Mouse (Mus musculus): ENCODE data around the gene Wdfy1. TPM values are rescaled to one million over a fixed set of nuclear protein-coding genes. Genes with fewer than 3 reads are reported as not detected.

Gene Wdfy1
- 100 to 1,000 TPM; 134 to 333 (median 209) TPM for total RNA-seq (2018; cell fraction: chromatin; rRNA removed)
- 10 to 100 TPM in 8 of 26 experiments, 1 to 10 TPM in 18; 3.7 to 22.7 (median 7.5) TPM for total RNA-seq (2018; cell fraction: cytosol; rRNA removed)
- 100 to 1,000 TPM in 24 of 26 experiments, 10 to 100 TPM in 2; 89.0 to 195 (median 132) TPM for total RNA-seq (2018; cell fraction: nucleus; rRNA removed)
- 4.4 to 11.5 TPM (median 5.2 TPM) in 3 replicates for polyA plus RNA-seq (2018)

GRCm38 (mm10) chr1:79775927-79776458 lies at the start of gene Wdfy1, which contains the start of gene Mrpl44:
Gene Wdfy1 (minus strand): TSS chr1:79776143.
Gene Mrpl44 (plus strand): TSS chr1:79776018.
- Histone ChIP-seq H3K27ac (peak within 1 kb of the TSS; percentile 45), H3K36me3 (ENCODE audit: inconsistent target) (peaks cover 33% of the 10 kb centered on the region), H3K4me3 (ENCODE audit: inconsistent target) (peak within 1 kb of the TSS; percentile 75), H3K79me2 (ENCODE audit: inconsistent target) (peaks cover 21% of the 10 kb centered on the region)
- 1% methylated on average over 38 of the region's 38 CpGs for WGBS (ENCODE audit: missing documents)

DNA sequence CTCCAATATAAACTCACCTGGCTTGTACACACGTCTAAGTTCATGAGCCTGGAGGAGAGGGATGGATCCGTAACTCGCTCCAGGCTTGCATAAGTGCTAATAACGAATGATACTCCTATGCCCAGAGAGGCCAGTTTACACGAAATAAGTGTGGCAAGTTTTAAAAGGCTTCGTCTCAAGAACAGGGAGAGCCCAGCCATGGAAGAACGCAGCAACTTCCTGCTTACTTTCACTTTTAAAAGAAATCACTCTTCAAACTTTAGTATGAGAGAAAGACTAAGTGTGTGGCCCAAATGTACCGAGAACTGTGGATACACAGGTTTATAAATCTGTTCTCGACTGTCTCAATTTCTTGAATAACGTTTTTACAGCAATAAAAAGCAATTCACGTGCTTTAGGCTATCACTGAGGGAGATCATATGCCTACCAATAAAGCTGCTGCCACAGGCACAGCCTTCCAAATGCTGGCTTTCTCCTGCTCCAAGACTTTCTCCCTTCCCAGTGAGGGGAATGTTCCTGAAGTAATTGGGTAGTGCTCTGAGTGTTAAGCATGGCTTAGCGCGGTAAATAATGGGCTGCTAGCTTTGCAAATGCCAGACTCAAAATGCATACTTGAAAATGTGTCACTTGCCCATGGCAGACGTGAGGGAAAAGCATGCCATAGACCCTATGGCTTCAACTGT lies 48.1 kb upstream of the Wdfy1 start:
- Histone ChIP-seq H3K36me3 (ENCODE audit: inconsistent target) (no peaks in the 10 kb centered on the region), H3K27ac (no peak overlapping the region), H3K79me2 (ENCODE audit: inconsistent target) (no peaks in the 10 kb centered on the region), H3K4me3 (ENCODE audit: inconsistent target) (no peak overlapping the region)
- WGBS (ENCODE audit: missing documents), result 69% methylated on average over 14 of the region's 14 CpGs

GRCm38 (mm10) chr1:79822806-79823525 lies 47.0 kb upstream of the Wdfy1 start:
- 62% methylated on average over 13 of the region's 13 CpGs for WGBS (ENCODE audit: missing documents)
- Histone ChIP-seq H3K27ac (no peak overlapping the region), H3K79me2 (ENCODE audit: inconsistent target) (no peaks in the 10 kb centered on the region), H3K4me3 (ENCODE audit: inconsistent target) (no peak overlapping the region), H3K36me3 (ENCODE audit: inconsistent target) (no peaks in the 10 kb centered on the region)

GRCm38 (mm10) chr1:79819296-79819879 lies 43.4 kb upstream of the Wdfy1 start:
- whole genome bisulfite sequencing (ENCODE audit: missing documents), result 94% methylated on average over 10 of the region's 11 CpGs
- no peak overlapping the region for H3K27ac ChIP-seq
- no peak overlapping the region for H3K4me3 ChIP-seq (ENCODE audit: inconsistent target)
- H3K36me3 ChIP-seq (ENCODE audit: inconsistent target), result no peaks in the 10 kb centered on the region
- H3K79me2 ChIP-seq (ENCODE audit: inconsistent target), result no peaks in the 10 kb centered on the region

DNA sequence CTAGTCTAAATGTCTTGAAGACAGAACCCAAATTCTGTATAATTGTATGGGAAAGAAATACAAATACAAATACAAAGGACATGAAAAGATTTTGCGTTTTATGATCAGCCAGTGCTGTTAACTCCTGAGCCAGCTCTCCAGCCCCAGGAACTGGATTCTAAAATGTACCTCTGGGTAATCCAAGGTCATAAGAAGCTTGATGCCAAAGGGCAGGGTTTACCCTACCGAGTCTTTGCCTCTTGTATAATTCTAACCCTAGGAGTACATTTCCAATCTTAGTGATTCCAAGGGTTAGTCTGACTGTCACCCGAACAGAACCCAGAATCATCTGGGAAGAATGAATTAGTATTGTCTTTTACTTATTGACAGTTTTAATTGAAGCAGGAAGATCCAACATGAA lies 39.5 kb upstream of the Wdfy1 start:
- Histone ChIP-seq H3K79me2 (ENCODE audit: inconsistent target) (no peaks in the 10 kb centered on the region), H3K27ac (no peak overlapping the region), H3K36me3 (ENCODE audit: inconsistent target) (no peaks in the 10 kb centered on the region), H3K4me3 (ENCODE audit: inconsistent target) (no peak overlapping the region)
- whole genome bisulfite sequencing (ENCODE audit: missing documents), result 98% methylated on average over 3 of the region's 3 CpGs

DNA sequence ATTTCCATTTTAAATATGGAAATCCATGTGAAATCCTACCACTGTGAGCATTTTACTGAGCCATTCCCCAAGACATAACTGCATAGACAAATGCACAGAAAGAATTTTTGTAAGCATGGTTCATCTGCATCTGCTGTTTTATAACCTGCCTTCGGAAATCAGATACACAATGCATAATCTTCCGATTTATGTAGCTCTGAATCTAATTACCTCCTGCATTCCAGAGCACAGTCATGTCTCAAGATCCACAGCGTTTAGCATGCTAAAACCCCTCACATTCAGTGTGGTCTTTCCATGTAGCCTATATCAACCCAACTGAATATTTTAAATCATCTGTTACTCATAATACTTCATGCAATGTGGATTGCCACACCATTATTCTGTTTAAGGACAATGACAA lies 33.5 kb upstream of the Wdfy1 start:
- Histone ChIP-seq H3K36me3 (ENCODE audit: inconsistent target) (no peaks in the 10 kb centered on the region), H3K4me3 (ENCODE audit: inconsistent target) (no peak overlapping the region), H3K27ac (no peak overlapping the region), H3K79me2 (ENCODE audit: inconsistent target) (no peaks in the 10 kb centered on the region)
- 98% methylated on average over 3 of the region's 3 CpGs for WGBS (ENCODE audit: missing documents)

- H3K4me3 ChIP-seq (ENCODE audit: inconsistent target), result no peak overlapping the region
- H3K36me3 ChIP-seq (ENCODE audit: inconsistent target), result no peaks in the 10 kb centered on the region
- no peak overlapping the region for H3K27ac ChIP-seq
- 50% methylated on average over 5 of the region's 5 CpGs for WGBS (ENCODE audit: missing documents)
- H3K79me2 ChIP-seq (ENCODE audit: inconsistent target), result no peaks in the 10 kb centered on the region
These were observed 30.9 kb upstream of the Wdfy1 start for GRCm38 (mm10) chr1:79806865-79807264.

- 31% methylated on average over 7 of the region's 7 CpGs for WGBS (ENCODE audit: missing documents)
- H3K27ac ChIP-seq, result no peak overlapping the region
- no peaks in the 10 kb centered on the region for H3K79me2 ChIP-seq (ENCODE audit: inconsistent target)
- no peak overlapping the region for H3K4me3 ChIP-seq (ENCODE audit: inconsistent target)
- no peaks in the 10 kb centered on the region for H3K36me3 ChIP-seq (ENCODE audit: inconsistent target)
These were observed 27.7 kb upstream of the Wdfy1 start for GRCm38 (mm10) chr1:79803614-79804013.

- H3K79me2 ChIP-seq (ENCODE audit: inconsistent target), result no peaks in the 10 kb centered on the region
- H3K36me3 ChIP-seq (ENCODE audit: inconsistent target), result no peaks in the 10 kb centered on the region
- no peak overlapping the region for H3K27ac ChIP-seq
- 90% methylated on average over 11 of the region's 11 CpGs for WGBS (ENCODE audit: missing documents)
- no peak overlapping the region for H3K4me3 ChIP-seq (ENCODE audit: inconsistent target)
These were observed 27.0 kb upstream of the Wdfy1 start for GRCm38 (mm10) chr1:79802858-79803427.

DNA sequence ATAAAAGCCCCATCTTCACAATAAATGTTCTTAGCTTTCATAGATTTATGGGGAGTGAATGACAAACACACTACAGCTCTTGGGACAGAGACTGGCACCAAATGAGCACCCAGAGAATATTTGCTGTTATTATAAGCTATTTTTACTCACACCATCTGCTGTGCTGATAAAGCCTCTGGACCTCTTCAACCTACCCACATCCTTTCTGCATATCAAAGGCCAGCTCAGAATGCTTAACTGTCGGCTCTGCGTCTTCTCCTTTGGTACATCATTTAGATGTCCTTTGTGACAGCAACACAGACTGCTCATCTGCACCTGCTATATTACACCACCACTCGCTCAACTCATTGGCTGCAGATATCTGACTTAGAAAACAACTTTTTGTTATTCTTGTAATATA lies 21.1 kb upstream of the Wdfy1 start:
- H3K27ac ChIP-seq, result no peak overlapping the region
- no peak overlapping the region for H3K4me3 ChIP-seq (ENCODE audit: inconsistent target)
- no peaks in the 10 kb centered on the region for H3K36me3 ChIP-seq (ENCODE audit: inconsistent target)
- WGBS (ENCODE audit: missing documents), result 70% methylated on average over 3 of the region's 3 CpGs
- H3K79me2 ChIP-seq (ENCODE audit: inconsistent target), result no peaks in the 10 kb centered on the region

DNA sequence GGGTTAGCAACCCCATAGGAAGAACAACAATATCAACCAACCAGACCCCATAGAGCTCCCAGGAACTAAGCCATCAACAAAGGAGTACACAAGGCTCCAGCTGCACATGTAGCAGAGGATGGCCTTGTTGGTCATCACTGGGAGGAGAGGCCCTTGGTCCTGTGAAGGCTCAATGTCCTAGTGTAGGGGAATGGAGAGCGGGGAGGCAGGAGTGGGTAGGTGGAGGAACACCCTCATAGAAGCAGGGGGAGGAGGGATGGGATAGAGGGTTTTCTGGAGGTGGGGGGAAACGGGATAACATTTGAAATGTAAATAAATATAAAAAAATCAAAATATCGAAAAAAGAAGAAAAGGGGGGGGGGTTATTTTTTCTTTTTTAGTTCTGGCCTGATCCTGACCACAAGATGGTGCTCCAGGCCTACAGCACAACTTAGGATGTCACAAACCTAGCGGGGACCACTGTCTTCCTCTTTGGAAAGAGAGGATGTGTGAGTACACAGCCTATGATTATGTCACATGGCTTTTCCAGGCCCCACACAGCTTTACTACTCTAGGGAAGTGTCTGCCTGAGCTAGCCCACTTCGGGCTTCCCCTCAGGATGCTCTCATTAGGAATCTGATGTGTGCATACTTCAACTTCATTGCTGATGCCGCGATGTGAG lies 10.5 kb upstream of the Wdfy1 start:
- no peak overlapping the region for H3K27ac ChIP-seq
- H3K79me2 ChIP-seq (ENCODE audit: inconsistent target), result no peaks in the 10 kb centered on the region
- peaks cover 8% of the 10 kb centered on the region for H3K36me3 ChIP-seq (ENCODE audit: inconsistent target)
- WGBS (ENCODE audit: missing documents), result 58% methylated on average over 7 of the region's 7 CpGs
- no peak overlapping the region for H3K4me3 ChIP-seq (ENCODE audit: inconsistent target)

- Histone ChIP-seq H3K4me3 (ENCODE audit: inconsistent target) (no peak overlapping the region), H3K27ac (no peak overlapping the region), H3K79me2 (ENCODE audit: inconsistent target) (peaks cover 8% of the 10 kb centered on the region; the same call in 1 of the 2 replicates), H3K36me3 (ENCODE audit: inconsistent target) (peaks cover 45% of the 10 kb centered on the region)
- WGBS (ENCODE audit: missing documents), result 97% methylated on average over 2 of the region's 3 CpGs
These were observed 6.5 kb upstream of the Wdfy1 start for GRCm38 (mm10) chr1:79782433-79782832.

DNA sequence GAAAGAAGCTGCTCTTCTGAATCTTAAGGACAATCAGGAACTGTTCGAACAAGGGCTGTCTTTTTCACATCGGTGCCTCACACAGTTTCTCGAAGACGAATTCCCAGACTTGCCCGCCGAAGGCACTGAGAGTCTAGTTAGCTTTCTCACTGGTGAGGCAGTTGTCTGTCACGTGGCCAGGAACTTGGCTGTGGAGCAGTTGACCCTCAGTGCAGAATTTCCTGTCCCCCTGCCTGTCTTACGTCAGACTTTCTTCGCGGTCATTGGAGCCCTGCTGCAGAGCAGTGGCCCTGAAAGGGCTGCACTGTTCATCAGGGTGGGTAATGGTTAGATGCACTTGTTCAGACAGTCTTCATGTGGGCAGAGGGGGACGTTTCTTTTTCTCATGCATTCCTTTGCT lies 2.1 kb upstream of the Wdfy1 start:
- Histone ChIP-seq H3K4me3 (ENCODE audit: inconsistent target) (no peak overlapping the region), H3K27ac (no peak overlapping the region), H3K79me2 (ENCODE audit: inconsistent target) (peaks cover 21% of the 10 kb centered on the region), H3K36me3 (ENCODE audit: inconsistent target) (peaks cover 45% of the 10 kb centered on the region)
- WGBS (ENCODE audit: missing documents), result 58% methylated on average over 11 of the region's 11 CpGs
